Mouse (Mus musculus): ENCODE measurements around the gene Mepce.

The Mepce gene

GRCm38 (mm10) chr5:137786109-137786942 lies 1.1 kb downstream of the Mepce start:
- peak; percentile 100 for DNase-seq

GRCm38 (mm10) chr5:137785164-137786031 lies 2.1 kb downstream of the Mepce start:
- DNase-seq = peak in 1 of 2 experiments; percentile 74

- DNase-seq = peak; percentile 25 to 36
Observed at GRCm38 (mm10) chr5:137784546-137784945, 2.9 kb downstream of the Mepce start.

- no peak for DNase-seq
Observed at GRCm38 (mm10) chr5:137783901-137784540, 3.4 kb downstream of the Mepce start.

GRCm38 (mm10) chr5:137782776-137783522 lies 4.5 kb downstream of the Mepce start:
- DNase-seq = no peak

- peak in 1 of 2 experiments; percentile 20 for DNase-seq
Observed at GRCm38 (mm10) chr5:137781661-137782060, 5.8 kb downstream of the Mepce start.

- peak; percentile 58 to 64 for DNase-seq
Observed at GRCm38 (mm10) chr5:137779053-137779933, 8.2 kb downstream of the Mepce start.

- peak; percentile 98 for DNase-seq
Observed at GRCm38 (mm10) chr5:137778635-137779034, 8.8 kb downstream of the Mepce start, which contains the start of gene Ppp1r35. Gene Ppp1r35 (plus strand): TSS chr5:137778849.

- DNase-seq = no peak
Observed at GRCm38 (mm10) chr5:137777267-137777845, 10.1 kb downstream of the Mepce start.

GRCm38 (mm10) chr5:137776408-137776918 lies 11.0 kb downstream of the Mepce start:
- DNase-seq = peak; percentile 40 to 41

- no peak for DNase-seq
Observed at GRCm38 (mm10) chr5:137775587-137776290, 11.7 kb downstream of the Mepce start.

GRCm38 (mm10) chr5:137772755-137773154 lies 14.7 kb downstream of the Mepce start:
- DNase-seq = no peak

GRCm38 (mm10) chr5:137770709-137771108 lies 16.7 kb downstream of the Mepce start:
- DNase-seq = peak; percentile 55 to 67

GRCm38 (mm10) chr5:137768475-137768874 lies 19.0 kb downstream of the Mepce start:
- DNase-seq = no peak

GRCm38 (mm10) chr5:137766270-137766669 lies 21.2 kb downstream of the Mepce start:
- DNase-seq = peak; percentile 37 to 64

- no peak for DNase-seq
Observed at GRCm38 (mm10) chr5:137764609-137765340, 22.7 kb downstream of the Mepce start.

- DNase-seq = peak; percentile 95 to 96
Observed at GRCm38 (mm10) chr5:137759971-137760412, 27.5 kb downstream of the Mepce start.

GRCm38 (mm10) chr5:137758921-137759534 lies 28.4 kb downstream of the Mepce start:
- DNase-seq = no peak

- DNase-seq = peak; percentile 78 to 86
Observed at GRCm38 (mm10) chr5:137757887-137758286, 29.6 kb downstream of the Mepce start.
